Mouse (Mus musculus): Measurements from ENCODE around the gene Flrt1. TPM values are rescaled to one million over a fixed set of nuclear protein-coding genes. Genes with fewer than 3 reads are reported as not detected.

Gene Flrt1
- polyA plus RNA-seq, 1 experiment from 2014 or later = 0.60 TPM

GRCm38 (mm10) chr19:7146376-7146775 is 40.8 kb upstream of the Flrt1 start:
- Histone ChIP-seq H3K9me3 (ENCODE audit: control insufficient read depth, low read length) (no peaks in the 10 kb centered on the region), H3K9ac (ENCODE audit: low read depth, low read length) (no peak overlapping the region), H3K36me3 (ENCODE audit: control insufficient read depth, insufficient read depth, low read length) (no peaks in the 10 kb centered on the region), H3K4me3 (ENCODE audit: low read depth, low read length) (no peak overlapping the region), H3K27me3 (replicated peaks; ENCODE audit: control insufficient read depth, insufficient read depth, low read length) (peaks cover 64% of the 10 kb centered on the region), H3K27ac (ENCODE audit: low read depth, low read length) (no peak overlapping the region), H3K4me2 (no peak overlapping the region), H3K4me1 (replicated peaks; ENCODE audit: control insufficient read depth, insufficient read depth, low read length) (0 out of 2 replicates have a peak, but pooled peaks cover 5% of the 10 kb centered on the region)
- DNase-seq (ENCODE audit: low spot score) (no peak), ATAC-seq (replicated peaks; ENCODE audit: low FRiP score) (no peak)
- 71% methylated on average over 13 of the region's 13 CpGs for WGBS

- H3K9me3 ChIP-seq (ENCODE audit: control insufficient read depth, low read length) = no peaks in the 10 kb centered on the region
- H3K9ac ChIP-seq (ENCODE audit: low read depth, low read length) = no peak overlapping the region
- H3K4me2 ChIP-seq = peak overlapping the region; percentile 66
- H3K27me3 ChIP-seq (replicated peaks; ENCODE audit: control insufficient read depth, insufficient read depth, low read length) = peaks cover 70% of the 10 kb centered on the region
- H3K4me1 ChIP-seq (replicated peaks; ENCODE audit: control insufficient read depth, insufficient read depth, low read length) = 0 out of 2 replicates have a peak, but pooled peaks cover 5% of the 10 kb centered on the region
- H3K36me3 ChIP-seq (ENCODE audit: control insufficient read depth, insufficient read depth, low read length) = no peaks in the 10 kb centered on the region
- WGBS = 77% methylated on average over 3 of the region's 3 CpGs
- ATAC-seq (replicated peaks; ENCODE audit: low FRiP score) = no peak
- no peak overlapping the region for H3K27ac ChIP-seq (ENCODE audit: low read depth, low read length)
- DNase-seq (ENCODE audit: low spot score) = no peak
- peak overlapping the region; percentile 36 for H3K4me3 ChIP-seq (ENCODE audit: low read depth, low read length)
Observed at GRCm38 (mm10) chr19:7144458-7144857, 38.9 kb upstream of the Flrt1 start.

- no peaks in the 10 kb centered on the region for H3K9me3 ChIP-seq (ENCODE audit: control insufficient read depth, low read length)
- H3K27me3 ChIP-seq (replicated peaks; ENCODE audit: control insufficient read depth, insufficient read depth, low read length) = peaks cover 67% of the 10 kb centered on the region
- no peak overlapping the region for H3K9ac ChIP-seq (ENCODE audit: low read depth, low read length)
- under 1% methylated on average over 20 of the region's 20 CpGs for WGBS
- 0 out of 2 replicates have a peak, but pooled peaks cover 5% of the 10 kb centered on the region for H3K4me1 ChIP-seq (replicated peaks; ENCODE audit: control insufficient read depth, insufficient read depth, low read length)
- no peak overlapping the region for H3K27ac ChIP-seq (ENCODE audit: low read depth, low read length)
- DNase-seq (ENCODE audit: low spot score) = peak; percentile 68
- peak; percentile 60; the same call in 1 of the 2 replicates for ATAC-seq (replicated peaks; ENCODE audit: low FRiP score)
- H3K4me3 ChIP-seq (ENCODE audit: low read depth, low read length) = peak overlapping the region; percentile 36
- peak overlapping the region; percentile 66 for H3K4me2 ChIP-seq
- H3K36me3 ChIP-seq (ENCODE audit: control insufficient read depth, insufficient read depth, low read length) = no peaks in the 10 kb centered on the region
Observed at GRCm38 (mm10) chr19:7143854-7144253, 38.3 kb upstream of the Flrt1 start.

GRCm38 (mm10) chr19:7142207-7142915 is 36.8 kb upstream of the Flrt1 start:
- Histone ChIP-seq H3K27ac (ENCODE audit: low read depth, low read length) (no peak overlapping the region), H3K9ac (ENCODE audit: low read depth, low read length) (no peak overlapping the region), H3K4me1 (replicated peaks; ENCODE audit: control insufficient read depth, insufficient read depth, low read length) (0 out of 2 replicates have a peak, but pooled peaks cover 5% of the 10 kb centered on the region), H3K9me3 (ENCODE audit: control insufficient read depth, low read length) (no peaks in the 10 kb centered on the region), H3K27me3 (replicated peaks; ENCODE audit: control insufficient read depth, insufficient read depth, low read length) (peaks cover 65% of the 10 kb centered on the region), H3K4me2 (no peak overlapping the region), H3K36me3 (ENCODE audit: control insufficient read depth, insufficient read depth, low read length) (no peaks in the 10 kb centered on the region), H3K4me3 (ENCODE audit: low read depth, low read length) (no peak overlapping the region)
- no peak for DNase-seq (ENCODE audit: low spot score)
- 51% methylated on average over 5 of the region's 5 CpGs for WGBS
- ATAC-seq (replicated peaks; ENCODE audit: low FRiP score) = no peak

GRCm38 (mm10) chr19:7140856-7141421 is 35.4 kb upstream of the Flrt1 start:
- Histone ChIP-seq H3K27me3 (replicated peaks; ENCODE audit: control insufficient read depth, insufficient read depth, low read length) (peaks cover 67% of the 10 kb centered on the region), H3K9ac (ENCODE audit: low read depth, low read length) (no peak overlapping the region), H3K4me1 (replicated peaks; ENCODE audit: control insufficient read depth, insufficient read depth, low read length) (peaks cover 10% of the 10 kb centered on the region; the same call in 1 of the 2 replicates), H3K4me3 (ENCODE audit: low read depth, low read length) (no peak overlapping the region), H3K27ac (ENCODE audit: low read depth, low read length) (no peak overlapping the region), H3K9me3 (ENCODE audit: control insufficient read depth, low read length) (no peaks in the 10 kb centered on the region), H3K36me3 (ENCODE audit: control insufficient read depth, insufficient read depth, low read length) (no peaks in the 10 kb centered on the region), H3K4me2 (no peak overlapping the region)
- DNase-seq (ENCODE audit: low spot score) (no peak), ATAC-seq (replicated peaks; ENCODE audit: low FRiP score) (no peak)
- 62% methylated on average over 12 of the region's 12 CpGs for WGBS

- Histone ChIP-seq H3K4me3 (ENCODE audit: low read depth, low read length) (no peak overlapping the region), H3K27ac (ENCODE audit: low read depth, low read length) (no peak overlapping the region), H3K4me1 (replicated peaks; ENCODE audit: control insufficient read depth, insufficient read depth, low read length) (peaks cover 12% of the 10 kb centered on the region), H3K9me3 (ENCODE audit: control insufficient read depth, low read length) (no peaks in the 10 kb centered on the region), H3K27me3 (replicated peaks; ENCODE audit: control insufficient read depth, insufficient read depth, low read length) (peaks cover 67% of the 10 kb centered on the region), H3K4me2 (no peak overlapping the region), H3K9ac (ENCODE audit: low read depth, low read length) (no peak overlapping the region), H3K36me3 (ENCODE audit: control insufficient read depth, insufficient read depth, low read length) (no peaks in the 10 kb centered on the region)
- DNase-seq (ENCODE audit: low spot score) = no peak
- 73% methylated on average over 6 of the region's 6 CpGs for WGBS
- no peak for ATAC-seq (replicated peaks; ENCODE audit: low FRiP score)
Observed at GRCm38 (mm10) chr19:7140373-7140772, 34.8 kb upstream of the Flrt1 start.

- Histone ChIP-seq H3K27me3 (replicated peaks; ENCODE audit: control insufficient read depth, insufficient read depth, low read length) (peaks cover 68% of the 10 kb centered on the region), H3K9ac (ENCODE audit: low read depth, low read length) (no peak overlapping the region)
- WGBS = 71% methylated on average over 4 of the region's 4 CpGs
Observed at GRCm38 (mm10) chr19:7139321-7139720, 33.8 kb upstream of the Flrt1 start.

GRCm38 (mm10) chr19:7138327-7138726 is 32.8 kb upstream of the Flrt1 start:
- Histone ChIP-seq H3K27me3 (replicated peaks; ENCODE audit: control insufficient read depth, insufficient read depth, low read length) (peaks cover 62% of the 10 kb centered on the region), H3K4me2 (no peak overlapping the region), H3K4me3 (ENCODE audit: low read depth, low read length) (no peak overlapping the region), H3K27ac (ENCODE audit: low read depth, low read length) (no peak overlapping the region), H3K9me3 (ENCODE audit: control insufficient read depth, low read length) (no peaks in the 10 kb centered on the region), H3K4me1 (replicated peaks; ENCODE audit: control insufficient read depth, insufficient read depth, low read length) (peaks cover 23% of the 10 kb centered on the region), H3K36me3 (ENCODE audit: control insufficient read depth, insufficient read depth, low read length) (no peaks in the 10 kb centered on the region), H3K9ac (ENCODE audit: low read depth, low read length) (no peak overlapping the region)
- DNase-seq (ENCODE audit: low spot score) (no peak), ATAC-seq (replicated peaks; ENCODE audit: low FRiP score) (no peak)
- 61% methylated on average over 14 of the region's 14 CpGs for WGBS

More at GRCm38 (mm10) chr19:7139321-7139720, 33.8 kb upstream of the Flrt1 start:
- DNase-seq (ENCODE audit: low spot score) (no peak), ATAC-seq (replicated peaks; ENCODE audit: low FRiP score) (no peak)
- Histone ChIP-seq H3K4me2 (no peak overlapping the region), H3K27ac (ENCODE audit: low read depth, low read length) (no peak overlapping the region), H3K36me3 (ENCODE audit: control insufficient read depth, insufficient read depth, low read length) (no peaks in the 10 kb centered on the region), H3K4me3 (ENCODE audit: low read depth, low read length) (no peak overlapping the region), H3K4me1 (replicated peaks; ENCODE audit: control insufficient read depth, insufficient read depth, low read length) (peaks cover 21% of the 10 kb centered on the region), H3K9me3 (ENCODE audit: control insufficient read depth, low read length) (no peaks in the 10 kb centered on the region)

Measured in liver, embryonic 11.5 days (tissue).